Mouse (Mus musculus): ENCODE measurements around the gene Tpsg1. TPM values are rescaled to one million over a fixed set of nuclear protein-coding genes. Genes with fewer than 3 reads are reported as not detected.

The Tpsg1 gene
- polyA plus RNA-seq, 1 experiment from 2014 or later = 0.68 TPM

Other genes starting within 250 kb of the Tpsg1 start
- not detected in 2 replicates for gene Ptx4, start 248.5 kb upstream of the Tpsg1 start, polyA plus RNA-seq (2015; fragmentation: Nextera tagmentation; extraction: Ambion mirVana)
- gene Clcn7, start 235.9 kb upstream of the Tpsg1 start, polyA plus RNA-seq (2015; fragmentation: Nextera tagmentation; extraction: Ambion mirVana) = 23.7 and 24.4 TPM in 2 replicates
- not detected in 2 replicates for gene Ccdc154, start 206.8 kb upstream of the Tpsg1 start, polyA plus RNA-seq (2015; fragmentation: Nextera tagmentation; extraction: Ambion mirVana)
- gene Gm38655, start 193.8 kb upstream of the Tpsg1 start, polyA plus RNA-seq (2015; fragmentation: Nextera tagmentation; extraction: Ambion mirVana) = not detected in 2 replicates
- gene BC003965, start 184.7 kb upstream of the Tpsg1 start, polyA plus RNA-seq (2015; fragmentation: Nextera tagmentation; extraction: Ambion mirVana) = 32.6 and 32.7 TPM in 2 replicates
- 9.3 and 11.0 TPM in 2 replicates for gene Unkl, start 180.9 kb upstream of the Tpsg1 start, polyA plus RNA-seq (2015; fragmentation: Nextera tagmentation; extraction: Ambion mirVana)
- 72.4 and 90.8 TPM in 2 replicates for gene Gnptg, start 129.1 kb upstream of the Tpsg1 start, polyA plus RNA-seq (2015; fragmentation: Nextera tagmentation; extraction: Ambion mirVana)
- gene Tsr3, start 129.1 kb upstream of the Tpsg1 start, polyA plus RNA-seq (2015; fragmentation: Nextera tagmentation; extraction: Ambion mirVana) = 62.1 and 62.3 TPM in 2 replicates
- gene Baiap3, start 112.9 kb upstream of the Tpsg1 start, polyA plus RNA-seq (2015; fragmentation: Nextera tagmentation; extraction: Ambion mirVana) = 3.7 and 3.8 TPM in 2 replicates
- gene Ube2i, start 94.7 kb upstream of the Tpsg1 start, polyA plus RNA-seq (2015; fragmentation: Nextera tagmentation; extraction: Ambion mirVana) = 503 and 513 TPM in 2 replicates
- not detected in 2 replicates for gene Prss34, start 70.9 kb upstream of the Tpsg1 start, polyA plus RNA-seq (2015; fragmentation: Nextera tagmentation; extraction: Ambion mirVana)
- gene Prss28, start 60.6 kb upstream of the Tpsg1 start, polyA plus RNA-seq (2015; fragmentation: Nextera tagmentation; extraction: Ambion mirVana) = not detected in 2 replicates
- not detected in 2 replicates for gene Prss29, start 50.6 kb upstream of the Tpsg1 start, polyA plus RNA-seq (2015; fragmentation: Nextera tagmentation; extraction: Ambion mirVana)
- not detected in 2 replicates for gene Tpsab1, start 23.7 kb upstream of the Tpsg1 start, polyA plus RNA-seq (2015; fragmentation: Nextera tagmentation; extraction: Ambion mirVana)
- 0.45 TPM in 1 of 2 replicates, not detected in the other for gene Tpsb2, start 3.0 kb upstream of the Tpsg1 start, polyA plus RNA-seq (2015; fragmentation: Nextera tagmentation; extraction: Ambion mirVana)
- 12.0 and 12.6 TPM in 2 replicates for gene Cacna1h, start 64.5 kb downstream of the Tpsg1 start, polyA plus RNA-seq (2015; fragmentation: Nextera tagmentation; extraction: Ambion mirVana)
- gene Tekt4, start 85.3 kb downstream of the Tpsg1 start, polyA plus RNA-seq (2015; fragmentation: Nextera tagmentation; extraction: Ambion mirVana) = 0.57 and 0.87 TPM in 2 replicates
- 0.39 and 0.42 TPM in 2 replicates for gene Sstr5, start 128.0 kb downstream of the Tpsg1 start, polyA plus RNA-seq (2015; fragmentation: Nextera tagmentation; extraction: Ambion mirVana)
- gene Sox8, start 201.4 kb downstream of the Tpsg1 start, polyA plus RNA-seq (2015; fragmentation: Nextera tagmentation; extraction: Ambion mirVana) = 10.8 and 11.6 TPM in 2 replicates
- 24.9 and 26.2 TPM in 2 replicates for gene Lmf1, start 209.8 kb downstream of the Tpsg1 start, polyA plus RNA-seq (2015; fragmentation: Nextera tagmentation; extraction: Ambion mirVana)

All from neural tube, embryonic 13.5 days (tissue).